Mouse (Mus musculus) spleen, adult 2 months (tissue): ENCODE measurements around the gene Npepps.

Source experiments
- CTCF ChIP-seq: fragments of 200-500 bp; IDR thresholded peaks from 2 replicates; pipeline ENCODE4 v1.5.1; 2011; ENCODE audit warnings: mild to moderate bottlenecking, inconsistent platforms; ENCODE audit not compliant: insufficient read depth, insufficient read length, insufficient replicate concordance; ENCODE audit errors: extremely low read depth
- POLR2A ChIP-seq: fragments of 200-500 bp; IDR thresholded peaks from 2 replicates; pipeline ENCODE4 v1.6.1; 2011; ENCODE audit warnings: low read depth, low read length, inconsistent platforms

- TF ChIP-seq CTCF = no peak
- TF ChIP-seq POLR2A = no peak
Observed at GRCm38 (mm10) chr11:97308806-97309450, 28.5 kb upstream of the Npepps start.
